Mouse (Mus musculus): Measurements from ENCODE around the gene 1810037I17Rik.
A peak's percentile ranks its signal among the peaks of the same experiment; 100 is the strongest.

The 1810037I17Rik gene

DNA sequence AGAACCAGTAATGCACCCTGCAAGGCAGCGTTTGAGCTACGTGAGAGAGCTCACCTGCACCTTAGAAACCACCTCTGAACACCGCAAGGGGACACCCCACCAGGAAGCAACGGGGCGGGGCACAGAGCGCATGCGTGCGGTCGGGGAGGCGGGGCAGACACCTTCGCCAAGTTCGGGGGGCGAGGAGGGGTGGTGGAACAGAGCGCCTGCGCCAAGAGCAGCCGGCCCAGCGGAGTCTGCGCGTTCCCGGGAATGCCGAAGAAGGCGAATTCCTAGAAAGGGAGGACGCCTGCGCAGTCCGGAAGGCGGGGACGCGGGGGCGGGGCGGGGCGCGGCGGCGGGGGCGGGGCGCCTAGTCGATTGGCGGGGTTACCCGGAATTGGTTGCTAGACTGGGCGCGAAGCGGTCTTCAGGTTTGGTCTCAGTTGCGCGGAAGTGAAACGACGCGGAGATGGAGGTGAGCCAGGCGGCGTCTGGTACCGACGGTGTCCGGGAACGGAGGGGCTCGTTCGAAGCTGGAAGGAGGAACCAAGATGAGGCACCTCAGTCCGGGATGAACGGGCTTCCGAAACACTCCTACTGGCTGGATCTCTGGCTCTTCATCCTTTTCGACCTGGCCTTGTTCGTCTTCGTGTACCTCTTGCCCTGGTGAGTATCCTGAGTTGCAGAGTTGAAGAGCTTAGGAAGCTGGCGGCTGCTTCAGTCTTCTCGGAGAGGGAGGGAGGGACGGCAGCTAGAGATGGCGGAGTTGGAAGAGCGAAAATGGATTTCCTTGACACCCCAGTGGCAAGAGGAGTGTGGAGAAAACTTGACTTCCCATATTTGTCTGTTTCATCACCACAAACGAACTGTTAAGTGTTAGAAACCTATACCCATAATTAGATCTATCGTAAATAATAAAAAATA is at the start of gene 1810037I17Rik:
Gene 1810037I17Rik (plus strand): TSS at position 195 of the 906 bp plus-strand sequence.
- peak; percentile 88 to 92 for DNase-seq (ENCODE audit: low spot score in 2 of 2)

DNA sequence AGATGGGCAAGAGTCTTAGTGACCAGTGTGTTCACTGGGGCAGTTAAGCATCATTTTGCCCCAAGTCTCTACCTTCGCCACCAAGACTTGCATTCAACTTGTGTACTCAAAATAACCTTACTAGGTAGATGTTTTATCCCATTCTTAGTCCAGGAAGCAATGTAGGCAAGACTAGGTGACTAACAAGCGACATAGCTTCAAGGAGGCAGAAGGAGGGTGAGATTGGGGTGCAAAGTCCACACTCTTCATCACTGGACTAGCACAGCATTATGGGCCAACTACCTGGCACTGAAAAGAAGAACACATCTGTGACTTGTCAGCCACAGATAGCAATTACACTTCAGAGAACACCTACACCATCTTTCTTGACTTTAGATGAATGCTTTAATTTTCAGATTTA is 47.1 kb upstream of the 1810037I17Rik start:
- DNase-seq (ENCODE audit: low spot score in 2 of 2), result no peak

DNA sequence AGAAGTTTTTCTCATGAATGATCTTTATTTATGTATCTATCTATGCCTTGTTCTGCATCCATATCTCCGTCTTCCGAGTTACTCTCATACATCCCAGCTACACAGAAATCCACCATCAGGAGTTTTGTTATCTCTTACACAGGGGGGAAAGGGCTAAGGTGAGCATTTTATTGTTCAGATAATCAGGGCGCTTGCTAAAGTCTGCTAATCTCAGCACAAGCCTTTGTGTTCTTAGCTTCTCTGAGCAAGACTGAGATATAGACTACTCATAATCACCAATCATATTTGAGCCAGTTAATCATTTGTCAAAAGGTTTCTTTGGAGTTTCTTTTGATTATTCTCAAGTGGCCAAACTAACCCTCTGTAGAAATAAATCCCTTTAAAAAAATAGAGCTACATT is 46.5 kb upstream of the 1810037I17Rik start:
- no peak for DNase-seq (ENCODE audit: low spot score in 2 of 2)

DNA sequence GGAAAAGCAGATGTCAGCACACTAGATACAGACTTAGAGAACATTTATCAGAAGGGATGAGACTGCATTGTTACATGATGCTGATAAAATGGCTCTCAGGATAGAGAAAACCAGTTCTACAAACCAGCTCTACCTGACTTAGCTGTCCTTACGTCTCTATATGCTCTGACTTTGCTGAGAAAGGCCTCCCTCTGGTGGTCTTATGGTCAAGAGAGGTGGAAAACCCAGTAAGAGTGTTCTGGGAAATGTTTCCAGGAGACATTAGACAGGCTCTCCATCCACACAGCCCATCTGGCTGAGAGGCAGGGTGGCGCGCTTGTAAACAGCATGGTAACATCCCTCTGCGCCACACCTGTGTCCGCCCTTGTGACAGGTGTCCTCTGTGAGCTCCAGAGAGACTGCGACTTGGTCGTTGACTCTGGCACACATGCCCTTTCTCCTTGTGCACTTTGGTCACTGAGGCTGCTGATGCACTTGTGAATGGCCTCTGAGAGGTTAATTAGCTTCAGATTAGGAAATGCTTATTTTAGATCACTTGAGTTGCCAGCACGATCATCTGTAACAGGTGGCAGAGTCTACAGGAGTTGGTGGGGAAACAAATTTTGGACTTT is 45.2 kb upstream of the 1810037I17Rik start:
- DNase-seq (ENCODE audit: low spot score in 2 of 2), result no peak

DNA sequence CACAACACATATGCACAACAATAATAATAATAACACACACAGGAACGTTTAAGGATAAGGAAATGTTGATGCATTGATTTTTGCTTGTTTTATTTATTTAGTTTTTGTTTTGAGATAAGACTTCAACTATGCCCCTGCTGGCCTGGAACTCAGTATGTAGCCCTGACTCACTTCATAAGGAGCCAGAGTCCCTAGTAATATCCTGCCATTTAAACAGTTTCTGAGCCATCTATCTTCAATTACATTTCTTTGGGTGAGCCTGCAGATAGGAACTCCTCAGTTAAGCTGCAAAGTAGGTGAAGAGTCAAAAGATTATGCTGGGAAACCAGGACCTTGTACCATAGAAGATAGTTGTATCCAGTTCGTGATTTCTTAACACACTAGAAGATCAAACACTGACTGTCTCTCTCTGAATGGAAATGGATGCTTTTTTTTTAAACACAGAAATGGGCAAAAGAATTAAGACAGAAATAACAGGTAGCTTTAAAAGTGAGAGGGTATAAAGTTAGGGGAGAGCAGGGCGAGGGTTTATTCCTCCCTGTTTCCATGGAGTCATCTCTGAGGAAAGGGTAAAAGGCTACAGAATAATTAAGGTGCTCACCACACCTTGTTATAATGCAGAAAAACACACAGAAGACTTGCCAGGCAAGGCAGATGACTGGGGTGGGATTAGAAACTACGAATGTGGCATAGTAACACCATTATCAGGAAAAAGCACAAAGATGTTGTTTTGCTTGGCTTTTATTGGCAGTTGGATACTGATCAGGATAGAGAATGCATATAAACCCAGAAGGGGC is 36.3 kb upstream of the 1810037I17Rik start:
- no peak for DNase-seq (ENCODE audit: low spot score in 2 of 2)

DNA sequence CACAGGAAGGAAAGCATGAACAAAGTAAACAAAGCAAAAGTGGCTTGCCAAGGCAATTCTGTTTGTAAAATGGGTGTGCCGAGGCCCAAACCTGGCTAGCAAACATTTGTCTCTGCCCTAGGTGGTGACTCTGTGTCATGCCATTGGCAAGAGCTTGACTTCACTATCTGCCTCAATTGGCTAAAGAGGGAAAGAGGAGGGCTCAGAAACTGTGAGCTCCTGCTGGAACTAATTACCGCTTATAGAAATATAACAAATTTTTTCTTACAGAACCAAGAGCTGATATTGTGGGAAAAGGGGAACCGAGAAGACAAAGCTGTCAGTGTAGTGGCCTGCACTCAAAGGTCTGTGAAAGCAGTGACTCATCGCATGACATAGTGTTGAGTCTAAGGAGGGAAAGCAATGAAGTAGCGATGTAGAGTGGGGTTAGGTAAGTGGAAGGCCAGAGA is 35.6 kb upstream of the 1810037I17Rik start:
- DNase-seq (ENCODE audit: low spot score in 2 of 2), result no peak

DNA sequence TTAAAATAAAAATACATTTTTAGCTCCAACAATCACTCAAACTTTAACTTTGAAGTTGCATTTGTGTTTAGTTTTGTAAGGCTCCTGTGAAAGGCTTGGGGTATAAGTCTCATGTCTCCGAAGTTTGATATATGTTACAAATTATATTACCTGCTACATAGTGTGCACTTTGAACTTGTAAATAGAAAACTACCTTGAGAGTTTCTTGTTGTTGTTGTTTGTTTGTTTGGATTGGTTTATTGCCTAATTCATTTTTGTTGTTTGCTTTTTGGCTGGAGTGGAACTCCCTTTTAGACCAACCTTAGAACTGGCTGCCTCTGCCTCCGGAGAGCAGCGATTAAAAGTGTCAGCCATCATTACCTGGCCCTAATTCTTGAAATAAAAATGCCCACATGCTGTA is 29.2 kb upstream of the 1810037I17Rik start, which contains the start of gene Fabp2:
Gene Fabp2 (plus strand): TSS at position 301 of the 400 bp plus-strand sequence.
- DNase-seq (ENCODE audit: low spot score in 2 of 2), result no peak

DNA sequence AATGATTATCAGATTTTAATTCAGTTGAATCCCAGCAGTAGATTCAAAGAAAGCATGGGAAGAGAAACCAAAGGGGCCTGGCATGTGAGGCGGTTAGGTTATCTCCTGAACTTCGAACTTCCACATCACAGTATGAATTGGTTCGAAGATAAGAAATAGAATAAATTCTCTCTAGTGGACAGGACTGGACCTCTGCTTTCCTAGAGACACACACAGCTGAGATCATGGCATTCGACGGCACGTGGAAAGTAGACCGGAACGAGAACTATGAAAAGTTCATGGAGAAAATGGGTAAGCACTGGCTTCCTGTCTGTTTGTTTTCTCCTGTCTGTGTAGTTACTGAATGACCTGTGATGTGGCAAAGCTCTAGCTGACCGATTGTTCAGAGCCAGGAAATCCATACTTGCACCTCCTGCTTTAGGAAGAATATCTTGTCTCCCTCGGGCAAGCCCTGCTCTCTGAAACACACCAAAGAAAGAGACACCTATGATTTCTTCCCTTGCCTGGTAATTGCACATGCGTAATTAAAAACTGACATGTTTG is 28.7 kb upstream of the 1810037I17Rik start:
- no peak for DNase-seq (ENCODE audit: low spot score in 2 of 2)

DNA sequence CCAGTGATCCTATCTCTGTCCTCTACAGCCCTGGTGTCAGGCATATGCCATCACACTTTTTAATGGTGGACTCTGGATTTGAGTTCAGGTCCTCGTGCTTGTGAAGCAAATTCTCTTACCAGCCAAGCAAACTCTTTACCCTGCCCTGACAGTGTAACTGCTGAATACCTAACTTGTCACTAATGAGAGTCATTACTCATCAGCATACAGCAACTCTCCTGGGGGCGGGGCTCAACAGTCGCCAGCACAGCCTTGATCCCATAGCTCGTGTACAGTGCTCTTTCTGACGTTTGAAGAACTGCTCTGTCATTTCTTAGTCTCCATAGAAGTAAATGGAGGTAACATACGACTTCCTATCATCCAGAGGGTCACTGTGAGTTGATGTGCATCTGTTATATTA is 25.7 kb upstream of the 1810037I17Rik start:
- no peak for DNase-seq (ENCODE audit: low spot score in 2 of 2)

DNA sequence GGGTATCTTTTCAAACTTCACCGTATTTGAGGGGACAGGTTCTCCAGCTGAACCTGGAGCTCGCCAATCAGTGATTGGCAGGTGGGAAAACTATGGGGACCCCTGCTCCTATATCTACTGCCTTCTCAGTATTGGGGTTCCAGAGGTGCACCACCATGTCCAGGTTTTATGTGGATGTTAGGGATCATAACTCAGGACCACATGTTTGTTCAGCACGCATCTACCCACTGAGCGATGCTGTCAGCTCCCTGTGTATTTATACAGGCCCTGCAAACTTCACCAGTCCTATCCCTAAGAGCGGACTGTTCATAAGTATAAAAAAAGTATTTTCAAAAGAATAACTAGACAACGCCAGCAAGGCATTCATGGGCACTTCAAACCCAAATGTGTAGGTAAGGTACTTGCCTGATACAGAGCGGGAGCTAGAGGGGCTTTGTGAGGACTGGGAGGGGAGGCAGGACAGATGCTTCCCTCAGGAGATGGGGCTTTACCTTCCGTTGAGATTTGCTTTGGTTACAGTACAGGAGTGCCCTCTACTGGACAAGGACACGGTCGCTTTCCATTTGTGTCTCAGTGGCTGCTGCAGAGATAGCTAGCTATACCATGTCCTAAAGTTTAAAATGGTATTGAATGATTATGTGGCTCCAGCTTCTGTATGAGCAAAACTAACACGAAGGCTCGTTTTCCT is 20.1 kb upstream of the 1810037I17Rik start:
- peak in 1 of 2 experiments; percentile 25 for DNase-seq (ENCODE audit: low spot score in 2 of 2)

DNA sequence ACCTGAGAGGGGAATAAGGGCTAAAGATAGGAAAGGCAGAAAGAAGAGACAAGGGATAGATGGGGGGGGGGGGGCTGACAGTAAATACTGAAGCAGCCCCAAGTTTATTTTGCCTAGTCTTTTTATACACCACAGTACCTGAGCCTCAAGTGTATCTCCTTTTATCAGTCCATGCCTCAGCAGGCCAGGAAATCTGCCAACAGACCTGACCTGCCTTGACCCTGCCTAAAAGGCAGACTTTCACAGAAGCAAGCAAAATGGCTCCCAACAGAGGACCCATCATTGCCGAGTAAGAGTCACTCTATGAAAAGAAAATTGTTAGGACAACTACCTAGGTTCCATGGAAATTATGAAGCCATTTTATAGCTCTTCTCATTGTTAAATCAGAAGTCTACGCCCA is 16.2 kb upstream of the 1810037I17Rik start:
- DNase-seq (ENCODE audit: low spot score in 2 of 2), result no peak

DNA sequence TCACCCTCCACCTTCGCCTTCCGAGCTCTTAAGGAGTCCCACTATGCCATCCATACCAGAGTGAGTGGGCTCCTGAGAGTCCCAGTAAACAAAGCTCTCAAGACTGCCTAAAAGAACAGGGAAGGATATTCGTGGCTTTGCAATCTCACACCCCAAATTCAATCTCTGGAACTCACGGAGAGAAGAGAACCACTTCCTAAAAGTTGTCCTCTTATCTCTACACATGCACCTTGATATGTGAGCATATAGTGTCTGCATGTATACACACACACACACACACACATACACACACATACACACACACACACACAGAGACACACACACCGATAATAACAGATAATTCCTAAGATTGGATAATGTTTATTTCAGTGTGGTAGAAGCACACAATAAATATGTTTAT is 8.5 kb upstream of the 1810037I17Rik start:
- DNase-seq (ENCODE audit: low spot score in 2 of 2), result no peak

DNA sequence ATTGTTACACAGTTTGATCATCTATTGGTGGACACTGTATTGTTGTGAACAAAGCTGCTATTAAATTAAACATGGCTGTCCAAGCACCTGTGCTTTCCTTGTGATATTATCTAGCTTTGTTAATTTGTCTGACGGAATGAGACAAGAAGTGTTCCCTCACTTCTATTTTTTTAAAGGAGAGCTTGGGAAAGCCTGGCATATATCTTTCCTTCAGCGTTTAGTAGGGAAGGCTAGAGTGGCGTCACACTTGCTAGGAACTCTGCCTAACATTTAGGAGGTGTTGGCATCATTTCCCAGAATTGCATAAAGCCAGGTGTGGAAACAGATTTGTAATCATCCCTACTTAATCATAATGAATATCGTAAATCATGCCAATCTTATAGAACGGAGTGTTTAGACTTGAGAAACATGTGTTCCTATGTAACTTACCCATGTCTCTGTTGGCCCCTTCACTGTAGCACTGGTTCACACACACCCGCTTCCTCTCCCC is 7.8 kb upstream of the 1810037I17Rik start:
- no peak for DNase-seq (ENCODE audit: low spot score in 2 of 2)

DNA sequence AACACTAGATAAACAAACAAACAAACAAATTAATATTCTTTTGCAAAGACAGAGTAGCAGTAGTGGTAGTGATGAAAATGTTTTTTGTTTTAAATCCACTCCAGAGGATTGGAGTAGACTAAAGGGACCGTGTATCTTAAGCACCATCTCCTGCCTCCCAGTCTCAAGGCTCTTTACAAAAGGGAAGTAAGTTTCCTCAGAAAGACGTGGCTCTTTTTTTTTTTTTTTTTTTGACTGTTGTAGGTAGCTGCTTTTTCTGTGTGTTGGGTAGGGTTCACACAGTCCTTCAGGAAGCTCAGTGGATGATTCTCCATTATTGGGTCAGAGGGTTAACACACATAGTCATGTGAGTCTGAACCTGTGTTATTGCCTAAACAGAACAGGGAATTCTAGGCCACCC is 5.3 kb upstream of the 1810037I17Rik start:
- no peak for DNase-seq (ENCODE audit: low spot score in 2 of 2)

DNA sequence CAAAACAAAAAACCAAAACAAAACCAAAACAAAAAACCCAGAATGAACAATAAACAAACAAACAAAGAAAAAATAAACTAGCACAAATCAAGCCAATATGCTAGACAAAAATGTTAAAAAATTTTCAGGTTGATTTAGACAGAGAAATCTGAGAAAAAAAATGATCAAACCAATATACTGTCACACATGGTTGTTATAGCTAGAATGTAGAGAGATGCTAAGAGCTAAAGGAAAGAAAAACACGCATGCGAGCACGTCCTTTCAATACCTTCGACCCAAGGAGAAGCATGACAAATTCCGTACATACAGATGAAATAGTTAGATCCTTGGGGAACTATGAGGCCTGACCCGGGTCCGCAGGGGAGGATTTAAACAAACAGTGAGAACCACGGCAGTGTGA is 4.7 kb upstream of the 1810037I17Rik start, which contains the start of gene Gm10959:
Gene Gm10959 (minus strand): TSS at position 101 of the 400 bp plus-strand sequence.
- no peak for DNase-seq (ENCODE audit: low spot score in 2 of 2)

DNA sequence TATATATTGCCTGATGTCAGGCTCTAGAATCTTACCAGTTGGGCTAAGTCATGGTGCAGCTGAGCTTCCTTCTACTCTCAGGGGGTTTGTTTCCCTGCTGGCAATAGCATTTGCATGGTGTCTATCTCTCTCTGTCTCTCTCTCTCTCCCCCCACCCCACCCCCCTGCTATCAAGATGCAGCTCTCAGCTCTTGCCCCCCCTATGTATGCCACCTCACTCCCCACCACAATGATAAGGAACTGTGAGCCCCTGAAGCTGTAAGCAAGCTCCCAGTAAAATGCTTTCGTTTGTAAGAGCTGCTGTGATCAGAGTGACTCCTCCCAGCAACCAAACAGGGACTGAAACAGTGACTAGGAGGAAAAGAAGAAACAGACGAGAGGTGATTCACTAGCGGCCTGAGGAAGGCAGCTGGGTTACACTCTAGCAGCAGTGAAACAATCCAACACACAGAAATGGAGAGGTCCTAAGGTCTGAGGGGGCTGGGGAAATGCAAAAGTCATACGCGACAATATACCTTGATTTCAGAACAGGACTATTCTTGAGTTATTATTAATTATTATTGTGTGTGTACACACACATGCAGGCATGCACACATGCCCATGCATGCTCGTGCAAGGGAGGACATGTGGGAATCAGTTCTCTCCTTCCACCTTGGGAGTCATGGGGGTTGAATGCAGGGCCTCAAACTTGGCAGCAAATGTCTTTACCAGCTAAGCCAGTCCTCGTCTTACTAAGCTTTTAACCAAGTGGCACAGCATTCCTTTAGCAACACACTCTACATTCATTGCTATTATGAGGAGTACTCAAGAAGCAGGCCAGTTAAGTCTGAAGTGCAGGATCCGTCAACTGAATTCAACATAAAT is 3.2 kb upstream of the 1810037I17Rik start:
- no peak for DNase-seq (ENCODE audit: low spot score in 2 of 2)

DNA sequence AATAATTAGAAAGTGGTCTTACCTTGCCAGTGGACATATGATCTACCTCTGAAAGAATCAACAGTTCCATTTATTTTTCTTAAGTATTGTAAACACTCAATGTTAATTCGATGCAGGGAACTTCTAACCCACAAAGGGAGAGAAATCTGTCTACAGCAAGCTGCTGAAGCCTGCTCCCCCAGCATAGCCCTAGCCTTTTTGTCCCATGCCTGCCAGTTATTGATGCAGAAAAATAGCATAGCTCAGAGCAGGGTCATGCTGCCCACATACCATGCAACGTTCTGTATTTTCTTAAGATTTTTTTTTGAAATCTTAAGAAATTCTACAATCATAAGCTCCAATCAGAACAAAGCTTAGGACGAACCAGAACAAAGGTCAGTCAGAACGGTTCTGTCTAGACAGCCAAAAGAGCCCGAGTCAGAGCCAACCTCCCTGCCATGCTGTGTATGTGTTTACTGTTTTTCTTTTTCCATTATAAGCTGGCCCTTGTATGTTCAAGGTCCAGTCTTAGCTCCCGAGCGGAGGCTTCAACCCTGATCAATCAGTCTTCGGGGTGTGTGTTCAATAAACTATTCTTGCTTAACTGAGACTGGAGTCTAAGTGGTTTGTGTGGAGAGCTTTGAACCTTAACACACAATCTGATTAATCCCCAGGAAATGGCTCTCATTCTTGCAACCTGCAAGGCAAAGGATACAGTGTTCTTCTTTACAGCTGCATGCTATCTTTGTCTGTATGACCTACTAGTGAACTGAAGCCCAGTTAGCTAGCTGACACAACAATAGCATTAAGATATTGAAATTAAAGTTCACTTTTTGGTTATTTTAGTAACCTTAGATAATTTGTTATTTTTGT is 2.1 kb upstream of the 1810037I17Rik start:
- DNase-seq (ENCODE audit: low spot score in 2 of 2), result no peak

DNA sequence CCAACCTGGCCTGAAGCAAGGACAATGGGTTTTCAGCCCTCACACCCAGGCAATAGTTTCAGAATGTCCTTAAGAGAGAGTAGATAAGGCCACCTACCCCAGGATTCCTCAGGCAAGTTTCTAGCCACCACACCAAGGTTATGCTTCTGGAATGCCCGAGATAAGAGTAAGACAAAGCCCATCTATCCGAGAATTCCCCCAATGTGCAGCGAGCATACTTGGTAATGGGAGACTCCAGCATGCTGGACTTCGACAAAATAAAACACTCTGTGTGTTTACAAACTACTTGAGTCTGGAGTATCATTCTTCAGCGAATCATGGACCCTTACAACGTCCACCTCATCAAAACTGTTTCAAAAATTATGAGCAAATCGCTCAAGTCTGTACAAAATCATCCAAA is 856 bp upstream of the 1810037I17Rik start:
- DNase-seq (ENCODE audit: low spot score in 2 of 2), result no peak

DNA sequence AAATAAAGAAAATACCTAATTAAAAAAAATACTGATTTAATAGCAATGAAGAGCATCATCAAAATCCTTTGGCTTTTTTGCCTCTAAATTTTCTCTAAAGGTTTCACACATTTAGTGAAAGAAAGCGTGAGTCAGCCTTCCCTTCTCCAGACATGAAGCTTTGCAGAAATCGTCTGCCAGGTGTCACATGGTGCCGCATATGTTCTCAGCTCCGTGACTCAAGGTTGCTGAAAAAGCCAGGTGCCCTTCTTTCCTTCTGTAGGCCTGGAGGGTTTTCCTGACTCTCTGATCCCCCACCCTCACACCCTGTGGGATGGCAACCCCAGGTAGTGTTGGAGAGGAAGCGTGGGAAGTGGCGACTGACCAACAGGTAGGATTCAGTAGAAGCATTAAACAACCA is 5.7 kb downstream of the 1810037I17Rik start:
- no peak for DNase-seq (ENCODE audit: low spot score in 2 of 2)

Data from spleen, postnatal 10 days (tissue).